Mouse (Mus musculus) MEL (cell line): ENCODE measurements around the gene Camta2. TPM values are rescaled to one million over a fixed set of nuclear protein-coding genes. Genes with fewer than 3 reads are reported as not detected.

Experiments used
- DNase-seq: peaks from one replicate; pipeline ENCODE4 v3.0.0; 2011; ENCODE audit warnings: low read depth, low spot score
- H3K27ac ChIP-seq: 2 replicates; pipeline ENCODE4 v1.5.1; 2012; ENCODE audit warnings: low read depth, mild to moderate bottlenecking, control low read depth, low read length, moderate library complexity; ENCODE audit not compliant: control insufficient read depth
- H3K27me3 ChIP-seq, 2 experiments: fragments of 150-350 bp in 1 of 2; sonication (generic) in 1 of 2; 2 replicates each; pipeline ENCODE4 v1.6.1; 2012; ENCODE audit warnings: low read length in 2 of 2, mild to moderate bottlenecking in 2 of 2, improper control_type of control experiment in 1 of 2, moderate library complexity in 1 of 2; ENCODE audit not compliant: insufficient read depth in 2 of 2, control insufficient read depth in 1 of 2
- H3K36me3 ChIP-seq, 2 experiments: 2 replicates each; pipeline ENCODE4 v1.6.1; 2012 to 2014; ENCODE audit warnings: low read length in 2 of 2, improper control_type of control experiment in 1 of 2, inconsistent platforms in 1 of 2, mild to moderate bottlenecking in 1 of 2; ENCODE audit not compliant: insufficient read depth in 2 of 2, control insufficient read depth in 1 of 2
- H3K4me1 ChIP-seq, 2 experiments: fragments of 150-350 bp in 1 of 2; sonication (generic) in 1 of 2; 2 replicates each; pipeline ENCODE4 v1.6.1; 2012; ENCODE audit warnings: low read length in 2 of 2, improper control_type of control experiment in 1 of 2, mild to moderate bottlenecking in 1 of 2; ENCODE audit not compliant: insufficient read depth in 2 of 2, control insufficient read depth in 1 of 2
- H3K4me3 ChIP-seq, 2 experiments: fragments of 150-350 bp in 1 of 2; sonication (generic) in 1 of 2; 2 replicates each; pipeline ENCODE4 v1.5.1; 2012; ENCODE audit warnings: low read depth in 2 of 2, low read length in 2 of 2, mild to moderate bottlenecking in 2 of 2, moderate library complexity in 2 of 2, control low read depth in 1 of 2, improper control_type of control experiment in 1 of 2; ENCODE audit not compliant: control insufficient read depth in 1 of 2, insufficient read depth in 1 of 2
- H3K79me2 ChIP-seq: 2 replicates; pipeline ENCODE4 v1.6.1; 2012; ENCODE audit warnings: mild to moderate bottlenecking, low read length, moderate library complexity; ENCODE audit not compliant: control insufficient read depth, poor library complexity, insufficient read depth
- H3K9ac ChIP-seq: 2 replicates; pipeline ENCODE4 v1.6.1; 2012; ENCODE audit warnings: low read depth, mild to moderate bottlenecking, control low read depth, low read length, moderate library complexity; ENCODE audit not compliant: control insufficient read depth, poor library complexity, severe bottlenecking
- H3K9me3 ChIP-seq: fragments of 150-350 bp; sonication (generic); replicated peaks from 2 replicates; pipeline ENCODE4 v1.6.1; 2012; ENCODE audit warnings: mild to moderate bottlenecking, low read length, improper control_type of control experiment, moderate library complexity; ENCODE audit not compliant: insufficient read depth
- CHD1 ChIP-seq: IDR thresholded peaks from 2 replicates; pipeline ENCODE4 v1.6.1; 2012; ENCODE audit warnings: low read depth, mild to moderate bottlenecking, inconsistent platforms, low read length, improper control_type of control experiment
- CHD2 ChIP-seq: IDR thresholded peaks from 2 replicates; pipeline ENCODE4 v1.6.1; 2011; ENCODE audit warnings: low read length, improper control_type of control experiment
- CTCF ChIP-seq, 3 experiments: IDR thresholded peaks in 2 of 3; conservative IDR thresholded peaks in 1 of 3; 2 replicates each; pipeline ENCODE4 v1.5.1; 2011 to 2012; ENCODE audit warnings: low read length in 3 of 3, low read depth in 2 of 3, mild to moderate bottlenecking in 2 of 3, improper control_type of control experiment in 1 of 3, inconsistent platforms in 1 of 3, mixed read lengths in 1 of 3, moderate library complexity in 1 of 3; ENCODE audit not compliant: control insufficient read depth in 1 of 3, insufficient read depth in 1 of 3, poor library complexity in 1 of 3, severe bottlenecking in 1 of 3
- GABPA ChIP-seq: IDR thresholded peaks from 2 replicates; pipeline ENCODE4 v1.6.1; 2012; ENCODE audit warnings: low read depth, mild to moderate bottlenecking, inconsistent platforms, low read length, improper control_type of control experiment, moderate library complexity
- GATA1 ChIP-seq: IDR thresholded peaks from 2 replicates; pipeline ENCODE4 v1.6.1; 2011; ENCODE audit warnings: low read depth, low read length, improper control_type of control experiment
- HCFC1 ChIP-seq: IDR thresholded peaks from 2 replicates; pipeline ENCODE4 v1.6.1; 2012; ENCODE audit warnings: low read depth, mild to moderate bottlenecking, inconsistent platforms, low read length, improper control_type of control experiment, moderate library complexity
- KAT2A ChIP-seq: conservative IDR thresholded peaks from 2 replicates; pipeline ENCODE4 v1.6.1; 2012; ENCODE audit warnings: low read depth, low read length, improper control_type of control experiment, inconsistent platforms
- MAX ChIP-seq: IDR thresholded peaks from 2 replicates; pipeline ENCODE4 v1.6.1; 2011; ENCODE audit warnings: low read length, improper control_type of control experiment
- MAZ ChIP-seq: IDR thresholded peaks from 2 replicates; pipeline ENCODE4 v1.6.1; 2012; ENCODE audit warnings: low read depth, mild to moderate bottlenecking, inconsistent platforms, low read length, improper control_type of control experiment
- MYB ChIP-seq: IDR thresholded peaks from 2 replicates; pipeline ENCODE4 v1.6.1; 2011; ENCODE audit warnings: mild to moderate bottlenecking, low read depth, low read length, improper control_type of control experiment
- MYC ChIP-seq: IDR thresholded peaks from 2 replicates; pipeline ENCODE4 v1.6.1; 2011; ENCODE audit warnings: low read depth, mild to moderate bottlenecking, low read length, improper control_type of control experiment, moderate library complexity
- NELFE ChIP-seq: IDR thresholded peaks from 2 replicates; pipeline ENCODE4 v1.6.1; 2011; ENCODE audit warnings: low read depth, low read length, improper control_type of control experiment
- NRF1 ChIP-seq: IDR thresholded peaks from 2 replicates; pipeline ENCODE4 v1.6.1; 2014; ENCODE audit warnings: low read depth, mild to moderate bottlenecking, inconsistent platforms, low read length, improper control_type of control experiment, moderate library complexity; ENCODE audit not compliant: poor library complexity, insufficient read depth, severe bottlenecking
- RAD21 ChIP-seq: IDR thresholded peaks from 2 replicates; pipeline ENCODE4 v1.6.1; 2011; ENCODE audit warnings: mild to moderate bottlenecking, low read depth, low read length, improper control_type of control experiment
- RCOR1 ChIP-seq: IDR thresholded peaks from 2 replicates; pipeline ENCODE4 v1.6.1; 2012; ENCODE audit warnings: low read depth, mild to moderate bottlenecking, inconsistent platforms, low read length, improper control_type of control experiment
- SIN3A ChIP-seq: IDR thresholded peaks from 2 replicates; pipeline ENCODE4 v1.6.1; 2012; ENCODE audit warnings: low read length, improper control_type of control experiment, inconsistent platforms
- TAL1 ChIP-seq: IDR thresholded peaks from 2 replicates; pipeline ENCODE4 v1.6.1; 2012; ENCODE audit warnings: mild to moderate bottlenecking, inconsistent platforms, low read length, moderate library complexity, mixed read lengths
- TBP ChIP-seq: IDR thresholded peaks from 2 replicates; pipeline ENCODE4 v1.8.0; 2011; ENCODE audit warnings: low read depth, low read length, improper control_type of control experiment
- TCF12 ChIP-seq: IDR thresholded peaks from 2 replicates; pipeline ENCODE4 v1.6.1; 2014; ENCODE audit warnings: low read depth, mild to moderate bottlenecking, inconsistent platforms, low read length, improper control_type of control experiment, moderate library complexity
- UBTF ChIP-seq: IDR thresholded peaks from 2 replicates; pipeline ENCODE4 v1.6.1; 2012; ENCODE audit warnings: low read depth, mild to moderate bottlenecking, inconsistent platforms, low read length, improper control_type of control experiment, moderate library complexity, borderline replicate concordance; ENCODE audit not compliant: insufficient read depth
- USF1 ChIP-seq: IDR thresholded peaks from 2 replicates; pipeline ENCODE4 v1.6.1; 2014; ENCODE audit warnings: low read depth, mild to moderate bottlenecking, inconsistent platforms, low read length, improper control_type of control experiment, moderate library complexity
- USF2 ChIP-seq, 2 experiments: IDR thresholded peaks; 2 replicates each; pipeline ENCODE4 v1.6.1; 2011 to 2012; ENCODE audit warnings: improper control_type of control experiment in 2 of 2, low read length in 2 of 2, borderline replicate concordance in 1 of 2, inconsistent platforms in 1 of 2, low read depth in 1 of 2, mild to moderate bottlenecking in 1 of 2; ENCODE audit not compliant: insufficient read depth in 1 of 2
- ZKSCAN1 ChIP-seq: IDR thresholded peaks from 2 replicates; pipeline ENCODE4 v1.6.1; 2012; ENCODE audit warnings: low read depth, mild to moderate bottlenecking, inconsistent platforms, low read length, improper control_type of control experiment, moderate library complexity
- polyA plus RNA-seq, 2 experiments: library from polyadenylated mRNA; stranded (reverse) in 1 of 2; unstranded in 1 of 2; fragments of >175 nt in 1 of 2; fragments of >200 nt in 1 of 2; gene quantifications; 2 replicates each; pipeline versions ENCODE4 v1.2.1 to v1.2.4; 2012; ENCODE audit warnings: low replicate concordance in 2 of 2, low read depth in 1 of 2; ENCODE audit not compliant: insufficient read length in 2 of 2, insufficient read depth in 1 of 2, missing spikeins in 1 of 2
- total RNA-seq: library from RNA; depleted of rRNA; stranded (reverse); fragments of 300-350 nt; gene quantifications from 2 replicates; pipeline ENCODE4 v1.2.3, GENCODE M21; 2012

Gene Camta2
- total and polyA plus RNA-seq, 3 experiments, result 1.9 to 15.0 TPM; not detected in 1

- no peak for TF ChIP-seq NRF1
- TF ChIP-seq UBTF, result no peak
- peak; percentile 45 to 69 (median 64); a peak in 5 of 6 replicates for TF ChIP-seq CTCF (IDR thresholded peaks at IDR 0.05 in 2 of 3, conservative IDR thresholded peaks at IDR 0.05 in 1 of 3; ENCODE audit: control insufficient read depth in 1 of 3, insufficient read depth in 1 of 3, low read depth in 2 of 3, low read length in 3 of 3, poor library complexity in 1 of 3, severe bottlenecking in 1 of 3)
Measured at GRCm38 (mm10) chr11:70687601-70688199, at the start of gene Camta2 (continued).

DNA sequence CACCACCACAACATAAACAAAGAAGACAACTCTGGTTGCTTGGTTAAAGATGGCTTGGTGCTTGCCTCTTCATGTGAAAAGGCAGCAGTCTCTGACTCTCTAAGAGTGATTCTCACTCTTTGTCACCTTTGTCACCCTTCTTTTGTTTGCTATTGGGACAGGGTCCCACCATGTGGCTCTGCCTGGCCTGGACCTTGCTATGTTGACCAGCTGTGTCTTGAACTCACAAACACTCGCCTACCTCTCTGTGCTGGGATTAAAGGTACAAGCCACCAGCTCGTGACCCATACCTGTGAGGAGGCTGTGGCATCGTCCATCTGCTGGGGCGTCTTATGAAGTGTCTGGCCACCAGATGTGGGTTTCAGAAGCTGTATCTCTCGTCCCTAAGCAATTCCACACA is 45.4 kb upstream of the Camta2 start:
- H3K27me3 ChIP-seq, result peaks cover 8 to 12% of the 10 kb centered on the region in 2 experiments
- no peak overlapping the region for H3K9ac ChIP-seq
- no peak for TF ChIP-seq RCOR1
- no peak for TF ChIP-seq NRF1
- no peak for TF ChIP-seq RAD21
- no peak for TF ChIP-seq USF2 (IDR thresholded peaks at IDR 0.05; ENCODE audit: borderline replicate concordance in 1 of 2, insufficient read depth in 1 of 2, low read depth in 1 of 2, low read length in 2 of 2)
- TF ChIP-seq CHD2, result no peak
- TF ChIP-seq ZKSCAN1, result no peak
- no peak for TF ChIP-seq CHD1
- TF ChIP-seq MYC, result no peak
- no peak for TF ChIP-seq MAZ
- no peak for TF ChIP-seq USF1
- no peak for TF ChIP-seq MYB
- no peak for TF ChIP-seq MAX
- no peak for TF ChIP-seq CTCF (IDR thresholded peaks at IDR 0.05 in 2 of 3, conservative IDR thresholded peaks at IDR 0.05 in 1 of 3; ENCODE audit: control insufficient read depth in 1 of 3, insufficient read depth in 1 of 3, low read depth in 2 of 3, low read length in 3 of 3, poor library complexity in 1 of 3, severe bottlenecking in 1 of 3)
- TF ChIP-seq SIN3A, result no peak
- no peak for TF ChIP-seq TCF12
- peaks cover 0 to 5% of the 10 kb centered on the region in 2 experiments; a peak in 1 of 4 replicates for H3K4me1 ChIP-seq
- no peak overlapping the region for H3K27ac ChIP-seq
- H3K79me2 ChIP-seq, result no peaks in the 10 kb centered on the region
- no peaks in the 10 kb centered on the region for H3K36me3 ChIP-seq
- H3K9me3 ChIP-seq, result no peaks in the 10 kb centered on the region
- no peak for DNase-seq
- H3K4me3 ChIP-seq, result no peak overlapping the region

GRCm38 (mm10) chr11:70731178-70731577 is 43.3 kb upstream of the Camta2 start:
- H3K36me3 ChIP-seq, result no peaks in the 10 kb centered on the region
- no peaks in the 10 kb centered on the region for H3K79me2 ChIP-seq
- DNase-seq, result no peak
- no peaks in the 10 kb centered on the region for H3K9me3 ChIP-seq
- H3K27ac ChIP-seq, result no peak overlapping the region
- no peak for TF ChIP-seq GABPA
- no peak for TF ChIP-seq TAL1
- no peak for TF ChIP-seq RCOR1
- no peak for TF ChIP-seq NELFE
- TF ChIP-seq TBP, result no peak
- no peak for TF ChIP-seq KAT2A
- TF ChIP-seq GATA1, result no peak
- no peak for TF ChIP-seq HCFC1
- no peak for TF ChIP-seq MAZ
- no peaks in the 10 kb centered on the region; a peak in 1 of 4 replicates for H3K4me1 ChIP-seq
- H3K9ac ChIP-seq, result no peak overlapping the region
- peaks cover 6 to 12% of the 10 kb centered on the region in 2 experiments for H3K27me3 ChIP-seq
- H3K4me3 ChIP-seq, result no peak overlapping the region
